Mouse (Mus musculus): ENCODE data around the gene Defb46. TPM values are rescaled to one million over a fixed set of nuclear protein-coding genes. Genes with fewer than 3 reads are reported as not detected.

Gene Defb46
- total RNA-seq (2022) = not detected

DNA sequence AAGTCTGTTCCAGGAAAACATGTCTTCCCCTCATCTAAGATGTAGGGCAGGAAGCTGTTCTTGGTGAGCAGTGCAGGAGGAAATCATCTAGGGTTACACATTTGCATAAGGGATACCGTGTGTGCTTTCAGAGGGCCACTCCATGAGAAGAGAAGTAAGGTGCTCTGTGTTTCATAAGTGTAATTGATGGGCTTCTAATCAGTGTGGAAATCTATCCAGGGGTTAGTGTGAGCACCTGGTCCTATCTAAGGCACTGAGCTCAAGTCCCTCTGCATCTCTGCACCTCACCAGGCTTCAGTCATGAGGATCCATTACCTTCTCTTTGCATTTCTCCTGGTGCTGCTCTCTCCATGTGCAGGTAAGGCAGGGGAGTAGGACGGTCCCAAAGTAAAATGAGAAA, at the start of gene Defb46:
TSS of gene Defb46 (plus strand) at position 301 of the 400 bp plus-strand sequence.
- DNase-seq (ENCODE audit: low spot score in 2 of 2) = no peak

DNA sequence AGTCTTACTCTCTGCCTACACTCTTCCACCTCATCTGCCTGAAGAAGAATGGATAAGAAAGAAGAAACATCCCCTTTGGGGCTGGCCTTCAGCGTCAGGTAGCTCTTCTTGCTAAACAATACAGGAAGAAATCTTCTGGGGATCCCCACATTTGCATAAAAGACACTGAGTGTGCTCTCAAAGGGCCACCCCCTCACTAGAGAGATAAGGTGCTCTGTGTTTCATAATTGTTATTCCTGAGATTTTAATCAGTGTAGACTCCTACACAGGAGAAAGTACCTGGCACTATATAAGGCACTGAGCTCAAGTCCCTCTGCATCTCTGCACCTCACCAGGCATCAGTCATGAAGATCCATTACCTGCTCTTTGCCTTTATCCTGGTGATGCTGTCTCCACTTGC, 14.6 kb upstream of the Defb46 start, which contains the start of gene Defb6:
TSS of gene Defb6 (plus strand) at position 318 of the 400 bp plus-strand sequence.
- no peak for DNase-seq (ENCODE audit: low spot score in 2 of 2)

DNA sequence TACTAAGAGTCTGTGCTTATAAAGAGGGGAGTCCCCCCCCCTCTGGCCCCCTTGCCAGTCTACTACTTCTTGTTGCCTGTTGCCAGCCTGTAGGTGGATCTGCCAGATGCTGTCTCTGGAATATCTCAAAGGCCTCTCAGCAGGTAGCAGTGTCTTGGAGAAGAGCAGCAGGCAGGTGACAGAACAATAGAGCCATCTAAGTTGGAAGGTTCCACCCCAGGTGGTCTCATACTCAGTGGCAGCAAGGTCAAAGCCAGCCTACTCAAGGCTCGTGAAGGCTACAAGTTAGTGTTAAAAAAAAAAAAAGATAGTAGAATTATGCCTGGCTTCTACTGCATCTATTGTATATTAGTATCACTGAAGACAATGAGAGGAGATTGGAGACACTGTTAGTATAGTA, 1.6 kb upstream of the Defb46 start:
- DNase-seq (ENCODE audit: low spot score in 2 of 2) = no peak

DNA sequence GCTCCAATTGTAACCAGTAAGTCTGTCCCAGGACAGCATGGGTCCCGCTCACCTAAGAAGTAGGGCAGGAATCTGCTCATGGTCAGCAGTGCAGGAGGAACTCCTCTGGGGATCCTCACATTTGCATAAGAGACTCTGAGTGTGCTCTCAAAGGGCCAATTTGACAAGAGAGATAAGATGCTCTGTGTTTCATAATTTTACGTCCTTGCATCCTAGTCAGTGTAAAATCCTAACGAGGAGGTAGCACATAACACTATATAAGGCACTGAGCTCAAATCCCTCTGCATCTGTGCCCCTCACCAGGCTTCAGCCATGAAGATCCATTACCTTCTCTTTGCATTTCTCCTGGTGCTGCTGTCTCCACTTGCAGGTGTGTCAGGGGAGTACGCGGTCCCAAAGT, 7.6 kb downstream of the Defb46 start, which contains the start of gene Defb5:
TSS of gene Defb5 (plus strand) at position 301 of the 400 bp plus-strand sequence.
- no peak for DNase-seq (ENCODE audit: low spot score in 2 of 2)

DNA sequence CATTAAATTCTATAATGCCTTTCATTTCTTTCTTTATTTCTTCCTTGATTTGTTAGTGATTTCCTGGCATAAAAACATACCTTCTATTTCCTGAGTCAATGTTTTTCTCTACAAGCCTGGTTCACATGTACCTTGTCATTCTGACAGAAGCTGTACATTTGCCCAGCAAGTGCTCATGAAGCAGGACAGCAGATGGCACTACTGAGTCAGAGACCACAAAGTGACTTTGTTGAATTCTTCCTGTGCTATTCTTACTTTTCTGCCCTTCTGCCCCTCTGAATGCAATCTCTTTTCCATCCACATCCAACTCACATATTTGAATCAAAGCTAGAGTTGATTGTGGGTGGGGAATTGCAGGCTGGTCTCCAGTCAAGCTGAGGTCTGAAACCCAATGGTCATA, 18.4 kb downstream of the Defb46 start:
- no peak for DNase-seq (ENCODE audit: low spot score in 2 of 2)

DNA sequence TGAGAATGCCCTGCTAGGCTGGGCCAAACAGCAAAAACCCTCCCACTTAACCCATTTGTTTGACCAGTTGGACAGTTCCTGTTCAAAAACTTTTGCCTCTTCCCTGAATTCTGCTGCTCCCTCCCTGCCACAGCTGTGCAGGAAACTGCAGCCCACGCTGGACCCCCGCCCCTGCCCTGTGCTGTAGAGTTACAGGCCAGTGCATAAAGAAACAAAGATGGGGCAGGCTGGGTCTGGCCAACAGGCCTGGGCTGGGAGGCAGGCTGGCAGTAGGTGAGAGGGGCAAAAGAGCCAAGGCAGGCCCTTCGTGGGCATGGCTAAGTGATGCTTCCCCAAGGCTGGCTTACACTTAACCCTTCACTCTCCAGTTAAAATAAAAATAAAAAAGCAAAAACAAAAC, 20.0 kb downstream of the Defb46 start:
- DNase-seq (ENCODE audit: low spot score in 2 of 2) = no peak

Other genes starting within 250 kb of the Defb46 start
- gene Defb37, start 248.9 kb upstream of the Defb46 start, total RNA-seq (2022) = not detected
- gene Defb38, start 213.3 kb upstream of the Defb46 start, total RNA-seq (2022) = not detected
- not detected for gene Defb39, start 175.1 kb upstream of the Defb46 start, total RNA-seq (2022)
- not detected for gene Defb12, start 125.1 kb upstream of the Defb46 start, total RNA-seq (2022)
- not detected for gene Defb34, start 116.2 kb upstream of the Defb46 start, total RNA-seq (2022)
- not detected for gene Gm45826, start 99.1 kb upstream of the Defb46 start, total RNA-seq (2022)
- gene Defb14, start 45.6 kb upstream of the Defb46 start, total RNA-seq (2022) = not detected
- not detected for gene Defb4, start 41.2 kb upstream of the Defb46 start, total RNA-seq (2022)
- not detected for gene Defb6, start 14.4 kb upstream of the Defb46 start, total RNA-seq (2022)
- gene Defb5, start 7.7 kb downstream of the Defb46 start, total RNA-seq (2022) = not detected
- gene Defb3, start 53.4 kb downstream of the Defb46 start, total RNA-seq (2022) = not detected
- not detected for gene Defb8, start 207.7 kb downstream of the Defb46 start, total RNA-seq (2022)

All from left cerebral cortex, adult 8-10 months (tissue).